Mouse (Mus musculus) heart, adult 18-20 months (tissue): Measurements from ENCODE around the gene Gpx1. TPM values are rescaled to one million over a fixed set of nuclear protein-coding genes. Genes with fewer than 3 reads are reported as not detected.

ENCODE experiments used
- DNase-seq, 2 experiments: peaks; one replicate each; pipeline ENCODE4 v3.0.0; 2021 to 2022; ENCODE audit warnings: mixed read lengths in 1 of 2
- total RNA-seq, 2 experiments: library from RNA; stranded (reverse); gene quantifications; 2 replicates each; pipeline ENCODE4 v1.2.3; 2021

The Gpx1 gene
- total RNA-seq, 2 experiments from 2014 or later, result 86.8 to 111 TPM

DNA sequence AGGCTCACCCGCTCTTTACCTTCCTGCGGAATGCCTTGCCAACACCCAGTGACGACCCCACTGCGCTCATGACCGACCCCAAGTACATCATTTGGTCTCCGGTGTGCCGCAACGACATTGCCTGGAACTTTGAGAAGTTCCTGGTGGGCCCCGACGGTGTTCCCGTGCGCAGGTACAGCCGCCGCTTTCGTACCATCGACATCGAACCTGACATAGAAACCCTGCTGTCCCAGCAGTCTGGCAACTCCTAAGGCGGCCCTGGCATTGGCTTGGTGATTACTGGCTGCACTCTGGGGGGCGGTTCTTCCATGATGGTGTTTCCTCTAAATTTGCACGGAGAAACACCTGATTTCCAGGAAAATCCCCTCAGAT is 1.2 kb downstream of the Gpx1 start:
- peak; percentile 31 to 38 for DNase-seq

DNA sequence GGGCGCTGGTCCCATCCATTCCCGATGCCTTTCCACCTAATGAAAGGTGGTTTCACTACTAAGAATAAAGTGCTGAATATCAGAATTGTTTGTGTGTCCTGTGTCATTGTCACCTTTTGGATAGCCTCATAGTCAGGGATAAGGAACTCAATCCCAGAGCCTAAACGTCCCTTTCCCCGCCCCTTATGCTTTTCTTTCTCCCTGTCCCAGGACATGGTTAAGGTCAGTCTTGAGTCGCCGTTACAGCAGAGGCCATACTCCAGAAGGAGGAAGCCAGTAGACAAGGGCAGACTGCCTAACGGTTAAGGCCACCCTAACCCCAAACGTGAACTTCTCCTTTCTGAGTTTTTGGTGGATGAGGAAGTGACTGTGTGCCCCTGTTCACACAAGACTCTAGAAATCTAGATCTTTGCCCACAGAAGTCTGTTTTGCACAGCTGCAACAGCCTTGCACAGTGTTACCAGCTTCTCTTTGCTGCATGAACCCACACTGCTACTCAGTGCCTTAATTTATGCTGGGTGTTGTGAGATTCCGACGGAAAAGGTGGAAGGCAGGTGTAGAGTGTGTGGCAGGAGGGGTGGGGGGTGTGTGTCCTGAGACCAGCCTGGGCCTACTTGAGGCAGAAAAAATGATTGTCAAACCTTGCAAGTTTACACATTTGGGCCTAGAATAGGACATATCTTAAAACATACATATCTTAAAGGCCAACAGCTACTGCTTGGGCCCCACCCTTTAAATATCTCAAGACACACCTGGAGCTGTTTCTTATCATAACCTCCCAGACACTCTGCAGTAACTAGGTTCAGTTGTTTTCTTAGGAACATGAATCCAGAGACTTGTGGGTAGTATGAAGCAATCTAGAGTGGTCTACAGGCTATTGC is 1.8 kb downstream of the Gpx1 start:
- DNase-seq, result peak; percentile 39 to 67

DNA sequence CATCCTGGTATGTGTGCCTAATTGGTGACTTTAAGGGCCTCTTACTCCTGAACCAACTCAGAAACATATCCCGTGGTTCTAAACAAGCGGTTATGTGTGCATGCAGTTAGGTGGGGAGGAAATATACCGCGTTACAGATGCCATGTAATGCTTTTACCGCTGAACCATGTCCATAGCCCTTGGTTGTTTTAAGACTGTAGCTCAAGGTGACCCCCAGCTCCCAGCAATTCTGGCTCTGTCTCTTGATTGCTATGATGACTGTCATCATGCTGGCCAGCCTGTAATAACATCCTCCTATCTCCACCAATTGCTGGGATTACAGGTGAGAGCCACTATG is 2.4 kb downstream of the Gpx1 start:
- no peak for DNase-seq

DNA sequence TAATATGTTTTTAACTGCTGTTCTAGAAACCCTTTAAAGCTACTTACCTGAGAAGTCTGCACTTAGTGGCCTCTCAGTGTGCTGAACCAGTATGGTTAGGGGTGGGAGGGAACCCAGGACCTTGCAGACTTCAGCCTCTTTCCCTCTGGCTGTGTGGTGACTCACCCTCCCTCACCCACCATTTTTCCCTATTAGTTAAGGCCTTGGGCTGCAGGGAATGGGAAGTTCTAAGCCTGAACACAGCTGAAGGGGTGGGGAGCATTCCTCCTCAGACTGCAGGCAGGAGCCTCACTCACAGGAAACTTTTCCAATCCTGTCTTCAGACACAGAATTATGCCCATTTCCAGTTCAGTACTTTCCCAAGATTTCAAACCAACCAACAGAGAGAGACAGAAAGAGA is 3.1 kb downstream of the Gpx1 start:
- DNase-seq, result peak in 1 of 2 experiments; percentile 16

DNA sequence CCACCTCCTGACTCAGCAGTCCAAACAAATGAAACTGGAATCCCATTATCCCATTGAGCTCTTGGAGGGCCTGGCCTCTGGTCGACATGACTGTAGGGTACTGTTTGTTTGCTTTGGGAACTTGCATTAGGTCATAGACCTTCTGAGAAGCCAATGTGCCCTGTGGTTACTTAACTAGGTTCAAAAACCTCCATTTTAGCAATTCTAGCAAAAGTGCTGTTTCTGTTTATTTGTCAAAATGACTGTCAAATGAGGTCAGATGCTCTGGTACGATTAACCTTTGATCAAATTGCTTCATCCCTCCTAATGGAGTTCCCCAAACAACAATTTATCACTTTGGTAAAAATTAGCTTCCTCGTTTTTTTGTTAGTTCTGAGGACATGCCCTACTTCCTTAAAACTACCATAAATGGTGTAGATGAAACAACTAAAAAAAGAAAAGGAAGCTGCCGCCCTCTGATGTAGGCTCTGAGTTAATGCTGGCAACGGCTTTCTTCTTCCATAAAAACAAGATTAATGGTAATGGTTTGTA is 3.7 kb downstream of the Gpx1 start:
- DNase-seq, result peak in 1 of 2 experiments; percentile 32

DNA sequence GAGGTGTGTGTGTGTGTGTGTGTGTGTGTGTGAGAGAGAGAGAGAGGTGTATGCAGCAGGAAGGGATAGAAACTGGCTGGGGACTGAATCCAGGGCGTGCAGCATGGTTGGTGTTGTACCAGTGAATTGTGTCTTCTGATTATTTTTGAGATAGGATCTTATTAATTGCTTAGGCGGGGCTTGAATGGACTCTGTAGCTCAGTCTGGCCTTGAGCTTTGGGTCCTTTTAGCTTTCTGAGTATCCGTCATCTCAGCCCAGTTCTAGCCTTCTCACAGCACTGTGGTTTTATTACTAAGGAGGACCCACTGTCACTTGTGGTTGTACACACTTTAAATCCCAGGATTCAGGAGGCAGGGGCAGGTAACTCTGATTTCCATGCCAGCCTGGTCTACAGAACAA is 4.6 kb downstream of the Gpx1 start:
- no peak for DNase-seq

DNA sequence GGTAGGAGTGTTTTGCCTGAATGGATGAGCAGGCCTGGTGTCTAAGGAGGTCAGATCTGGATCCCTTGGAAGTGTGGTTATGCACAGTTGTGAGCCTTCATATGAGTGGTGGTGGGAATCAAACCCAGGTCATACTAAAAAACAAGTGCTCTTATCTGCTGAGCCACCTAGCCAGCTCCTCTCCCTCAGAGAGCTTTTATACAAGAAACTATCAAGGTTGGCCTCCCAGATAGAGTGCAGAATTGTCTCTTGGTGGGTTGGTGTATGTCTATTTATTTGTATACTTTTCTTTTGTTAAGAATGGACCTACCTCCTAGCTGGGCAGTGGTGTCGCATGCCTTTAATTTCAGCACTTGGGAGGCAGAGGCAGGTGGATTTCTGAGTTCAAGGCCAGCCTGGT is 5.1 kb downstream of the Gpx1 start:
- DNase-seq, result no peak

DNA sequence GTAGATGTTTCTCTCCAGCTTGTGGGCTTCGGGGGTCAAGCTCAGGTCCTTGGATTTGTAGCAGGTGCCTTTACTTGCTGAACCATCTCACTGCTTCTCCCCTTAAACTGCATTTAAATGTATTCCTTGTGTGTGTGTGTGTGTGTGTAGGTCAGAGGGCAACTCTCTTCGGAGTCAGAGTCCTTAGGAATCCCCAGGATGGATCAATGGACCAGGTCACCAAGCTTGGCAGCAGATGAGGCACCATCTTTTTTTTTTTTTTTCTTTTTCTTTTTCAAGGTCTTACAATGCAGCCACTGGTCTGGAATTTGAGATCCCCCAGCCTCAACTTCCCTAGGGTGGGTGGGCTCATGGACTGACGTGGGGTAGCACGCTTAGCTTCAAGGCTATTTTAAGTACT is 5.8 kb downstream of the Gpx1 start:
- no peak for DNase-seq

DNA sequence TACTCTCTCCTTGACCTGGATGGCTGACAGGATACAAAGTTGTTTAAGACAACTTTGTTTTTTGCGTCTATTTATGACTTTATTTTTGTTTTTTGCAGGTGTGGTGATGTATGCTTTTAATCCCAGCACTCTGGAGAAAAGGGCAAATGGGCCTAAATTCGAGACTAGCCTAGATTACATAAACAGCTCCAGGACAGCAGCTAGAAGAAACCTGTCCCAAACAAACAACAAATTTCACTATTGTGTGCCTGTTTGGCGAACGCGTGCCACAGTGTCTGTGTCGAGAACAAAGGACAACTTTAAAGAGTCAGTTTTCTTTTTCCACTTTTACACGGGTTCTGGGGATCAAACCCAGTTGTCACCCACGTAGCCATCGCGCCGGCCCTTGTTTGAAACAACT is 8.3 kb downstream of the Gpx1 start:
- no peak for DNase-seq

DNA sequence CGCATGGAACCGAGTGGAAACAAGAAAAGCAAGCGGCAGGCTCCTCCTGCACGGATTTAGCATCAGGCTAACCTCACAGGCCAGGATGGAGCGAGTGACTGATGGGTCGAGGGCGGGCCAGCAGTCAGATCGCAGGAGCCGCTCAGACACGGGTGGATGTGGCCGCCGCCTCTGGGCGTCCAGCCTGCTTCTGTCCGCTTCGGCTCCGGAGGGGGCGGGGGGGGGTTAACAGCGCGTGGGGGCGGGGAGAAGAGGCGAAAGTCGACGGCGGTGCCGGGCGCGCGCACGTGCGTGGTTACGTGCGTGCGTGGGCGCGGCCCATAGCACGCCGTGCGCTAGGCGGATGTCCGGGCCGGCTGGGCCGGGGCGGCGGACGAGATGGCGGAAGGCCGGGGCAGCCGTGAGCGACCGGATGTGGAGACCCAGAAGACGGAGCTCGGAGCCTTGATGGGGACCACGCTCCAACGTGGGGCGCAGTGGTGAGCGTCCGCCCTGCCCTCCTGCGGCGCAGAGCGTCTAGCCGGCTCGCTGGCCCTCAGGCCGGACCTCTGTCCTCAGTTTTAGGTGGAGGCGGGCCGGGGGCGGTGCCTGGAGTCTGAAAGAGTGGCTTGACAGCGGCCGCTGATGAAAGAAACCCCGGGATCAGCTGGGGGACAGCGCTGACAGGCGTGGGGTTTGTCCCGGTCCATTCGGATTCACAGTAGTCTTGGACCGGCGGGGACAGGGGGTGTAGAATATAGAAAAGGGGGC is 9.0 kb downstream of the Gpx1 start, which contains the start of gene Usp4:
Gene Usp4, plus strand, starts transcription at position 314 of the 750 bp plus-strand sequence.
- DNase-seq, result peak; percentile 91 to 94

DNA sequence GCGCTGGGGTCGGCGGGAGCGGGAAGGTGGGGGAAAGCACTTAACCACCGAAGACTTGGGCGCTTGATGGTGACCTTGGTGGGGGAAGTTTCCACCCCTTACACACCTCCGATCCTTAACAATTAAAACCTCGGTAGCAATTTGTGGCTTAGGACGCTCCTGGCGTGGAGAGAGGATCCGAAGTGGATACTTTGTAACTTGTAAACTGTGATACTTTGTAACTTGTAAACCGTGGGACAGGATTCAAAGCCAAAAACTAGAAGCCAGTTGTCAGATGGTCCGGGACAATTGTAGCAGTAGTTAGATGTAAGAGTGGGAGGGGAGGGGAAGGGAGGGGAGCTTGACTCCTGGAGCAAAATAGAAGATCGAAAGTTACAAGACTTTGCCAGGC is 9.6 kb downstream of the Gpx1 start:
- DNase-seq, result no peak

DNA sequence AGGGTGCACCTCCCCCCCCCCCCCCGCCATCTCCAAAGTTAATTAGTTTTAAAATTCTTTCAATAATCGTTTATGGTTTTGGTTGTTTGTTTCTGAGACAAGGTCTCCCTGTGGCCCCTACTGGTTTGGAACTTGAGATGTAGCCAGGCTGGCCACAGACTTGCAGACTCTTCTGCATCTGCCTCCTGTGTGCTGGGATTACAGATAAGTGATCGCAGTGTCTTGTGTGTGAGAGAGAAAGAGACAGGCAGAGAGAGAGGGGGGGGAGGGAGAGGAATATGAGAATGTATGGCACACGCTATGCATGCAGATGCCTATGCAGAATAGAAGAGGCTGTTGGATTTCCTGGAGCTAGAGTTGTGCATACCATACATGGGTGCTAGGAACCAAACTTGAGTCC is 11.0 kb downstream of the Gpx1 start:
- no peak for DNase-seq

DNA sequence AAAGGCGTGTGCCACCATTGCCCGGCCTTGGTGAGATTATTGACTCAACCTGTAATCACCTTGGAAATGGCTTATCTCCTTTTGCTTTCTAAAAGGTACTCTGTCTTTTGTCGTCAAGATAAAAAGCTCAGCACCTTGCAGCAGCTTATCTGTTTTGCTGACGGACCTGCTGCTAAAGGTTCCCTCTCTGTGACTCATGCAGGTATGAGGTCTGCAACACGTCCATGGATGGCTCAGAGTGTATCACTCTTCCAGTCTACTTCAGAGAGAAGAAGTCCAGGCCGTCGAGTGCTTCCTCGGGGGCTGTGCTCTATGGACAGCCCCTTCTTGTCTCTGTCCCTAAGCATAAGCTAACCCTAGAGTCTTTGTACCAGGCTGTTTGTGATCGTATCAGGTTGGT is 39.5 kb downstream of the Gpx1 start:
- no peak for DNase-seq

DNA sequence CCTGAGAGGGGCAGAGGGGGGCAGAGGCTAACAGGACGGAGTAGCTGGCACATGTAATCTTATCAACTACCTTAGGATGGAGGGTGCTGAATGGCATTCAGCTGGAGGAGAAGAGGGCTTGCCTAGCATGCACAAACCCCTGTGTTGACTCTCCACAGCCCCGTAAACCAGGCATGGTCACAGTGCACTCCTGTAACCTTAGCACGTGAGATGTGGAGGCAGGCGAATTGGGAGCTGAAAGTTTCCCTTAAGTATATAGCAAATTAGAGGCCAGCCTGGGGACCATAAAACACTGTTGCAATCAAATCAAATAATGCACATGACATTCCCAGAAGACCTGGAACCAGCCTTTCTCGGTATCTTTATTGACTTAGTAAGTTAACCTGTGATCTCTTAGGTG is 40.0 kb downstream of the Gpx1 start:
- no peak for DNase-seq

DNA sequence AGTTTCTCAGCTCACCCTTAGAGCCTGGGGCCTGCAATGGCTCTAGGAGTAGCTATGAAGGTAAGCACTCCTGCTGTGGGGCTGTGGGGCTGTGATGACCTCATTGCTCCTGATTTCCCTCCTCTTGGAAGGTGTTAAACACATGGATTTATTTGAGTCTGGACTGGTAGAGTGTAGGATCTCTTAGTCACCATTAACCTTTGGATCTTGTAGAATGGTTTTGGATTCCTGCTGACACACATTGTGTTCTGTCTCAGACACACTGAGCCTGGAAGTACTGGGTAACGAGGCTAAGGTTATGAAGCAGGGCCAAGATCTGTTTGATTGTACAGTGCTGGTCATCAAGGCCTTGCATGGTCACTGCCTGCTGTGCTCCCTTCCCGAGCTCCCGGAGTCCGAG is 40.6 kb downstream of the Gpx1 start:
- no peak for DNase-seq

DNA sequence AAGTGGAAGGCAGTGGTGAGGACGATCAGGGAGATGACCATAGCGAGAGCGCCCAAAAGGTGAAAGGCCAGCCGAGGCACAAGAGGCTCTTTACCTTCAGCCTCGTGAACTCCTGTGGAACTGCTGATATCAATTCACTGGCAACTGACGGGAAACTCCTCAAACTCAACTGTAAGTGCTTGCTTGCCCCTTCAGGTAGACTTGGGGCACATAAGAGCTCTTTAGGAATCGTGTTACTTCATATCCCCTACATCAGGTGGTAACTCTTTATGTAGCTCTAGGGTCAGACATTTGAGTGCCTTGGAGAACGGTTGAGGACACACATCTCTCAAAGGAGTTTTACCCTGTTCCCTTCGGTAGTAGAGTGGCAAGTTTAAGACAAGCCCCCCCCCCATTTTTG is 42.7 kb downstream of the Gpx1 start:
- no peak for DNase-seq

DNA sequence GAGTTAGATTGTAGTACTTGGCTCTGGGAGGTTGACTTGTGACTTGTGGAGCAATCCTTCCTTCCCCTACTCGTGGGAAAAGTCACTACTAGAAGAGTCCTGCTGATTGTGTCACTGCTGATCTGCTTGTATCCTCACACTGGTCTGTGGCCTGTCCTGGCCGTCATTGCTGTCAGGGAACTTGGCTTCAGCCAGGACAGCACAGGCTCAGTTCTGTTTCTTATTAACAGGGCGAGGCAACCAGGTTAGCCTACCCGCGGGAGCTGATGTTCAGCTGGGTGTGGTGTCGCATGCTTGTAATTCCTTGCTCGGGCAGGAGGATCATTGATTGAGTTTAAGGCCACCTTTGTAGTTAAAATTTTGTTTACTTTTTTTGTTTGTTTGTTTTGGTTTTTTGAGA is 46.3 kb downstream of the Gpx1 start:
- no peak for DNase-seq

DNA sequence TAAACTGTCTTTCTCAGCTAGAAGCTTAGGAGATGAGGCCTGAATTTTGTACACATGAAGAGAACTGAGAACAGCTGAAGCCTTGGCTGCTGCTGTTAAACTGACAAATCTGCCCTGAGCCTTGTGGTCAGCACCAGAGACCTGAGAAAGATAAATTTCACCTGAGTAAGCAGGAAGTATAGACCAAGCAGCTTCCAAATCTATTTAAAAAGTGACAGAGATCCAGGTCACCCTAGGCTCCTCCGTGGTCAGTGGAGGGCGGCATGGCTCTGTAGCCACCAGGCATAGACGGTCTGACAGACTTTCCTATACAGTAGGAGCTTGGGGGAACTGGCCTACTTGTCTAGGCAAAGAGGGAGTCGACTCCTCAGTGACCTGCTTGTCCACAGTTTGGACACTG is 48.1 kb downstream of the Gpx1 start:
- DNase-seq, result no peak

DNA sequence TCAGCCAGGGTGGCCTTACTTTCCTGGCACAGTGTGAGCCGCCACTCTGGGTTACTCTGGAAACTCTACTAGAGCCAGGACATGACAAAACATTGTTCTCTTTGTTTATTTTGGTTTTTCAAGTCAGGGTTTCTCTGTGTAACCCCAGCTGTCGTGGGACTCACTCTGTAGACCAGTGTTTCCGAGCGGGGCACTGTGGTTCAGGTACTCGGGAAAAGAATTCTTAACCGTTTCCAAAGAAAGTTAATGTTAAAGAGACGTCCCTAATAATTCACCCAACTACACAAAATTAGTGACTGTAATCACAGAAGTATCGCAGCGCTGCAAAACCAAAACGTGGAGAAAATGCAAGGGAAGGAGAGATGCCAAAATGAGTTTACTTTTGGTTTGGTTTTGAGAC is 49.9 kb downstream of the Gpx1 start:
- no peak for DNase-seq

DNA sequence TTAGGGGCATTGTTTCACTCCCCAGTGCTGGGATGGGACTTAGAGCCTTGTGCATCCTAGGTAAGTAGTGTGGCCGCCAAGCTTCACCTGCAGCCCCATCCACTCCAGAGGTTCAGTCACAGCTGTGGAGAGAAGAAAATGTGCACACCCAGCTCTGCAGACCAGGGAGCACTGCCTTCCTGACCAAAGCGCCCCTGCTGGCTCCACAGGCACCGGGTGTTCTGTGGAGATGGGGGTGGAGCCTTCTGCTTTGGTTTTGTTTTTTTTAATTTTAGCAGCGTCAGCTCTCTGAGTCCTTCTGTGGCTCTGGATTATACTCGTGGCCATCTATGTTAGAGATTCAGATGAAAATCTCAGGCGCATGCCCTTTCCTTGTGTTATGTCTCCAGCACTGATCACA is 50.5 kb downstream of the Gpx1 start:
- DNase-seq, result no peak
